Mouse (Mus musculus): ENCODE measurements around the gene Ppp2ca.

- TF ChIP-seq POLR2A (IDR thresholded peaks at IDR 0.05; ENCODE audit: borderline replicate concordance, extremely low read depth, insufficient read depth, insufficient read length, poor library complexity, severe bottlenecking) (no peak), CTCF (IDR thresholded peaks at IDR 0.05; ENCODE audit: borderline replicate concordance, extremely low read depth, insufficient read depth, insufficient read length) (no peak)
These were observed 9.2 kb upstream of the Ppp2ca start for GRCm38 (mm10) chr11:52089291-52089690.

All from brain, embryonic 14.5 days (tissue).